Mouse (Mus musculus) intestine, postnatal 0 days (tissue): ENCODE results near the gene Aoc1. TPM values are rescaled to one million over a fixed set of nuclear protein-coding genes. Genes with fewer than 3 reads are reported as not detected.

ENCODE experiments used
- ATAC-seq: fragments of 200-750 bp; cut with Nextera tagmentation; 2 replicates; pipeline ENCODE4 v1.8.0; 2017; ENCODE audit warnings: mild to moderate bottlenecking, moderate TSS enrichment, moderate library complexity
- H3K27ac ChIP-seq: fragments of 300-500 bp; sonication (generic); 2 replicates; pipeline ENCODE4 v1.5.1; 2014; ENCODE audit warnings: mild to moderate bottlenecking, low read depth, low read length, moderate library complexity
- H3K27me3 ChIP-seq: fragments of 300-500 bp; sonication (generic); replicated peaks from 2 replicates; pipeline ENCODE4 v1.6.1; 2014; ENCODE audit warnings: low read length, mixed read lengths; ENCODE audit not compliant: control insufficient read depth, insufficient read depth
- H3K36me3 ChIP-seq: fragments of 300-500 bp; sonication (generic); 2 replicates; pipeline ENCODE4 v1.6.1; 2014; ENCODE audit warnings: mild to moderate bottlenecking, moderate library complexity; ENCODE audit not compliant: control insufficient read depth, insufficient read depth
- H3K4me1 ChIP-seq: fragments of 300-500 bp; sonication (generic); replicated peaks from 2 replicates; pipeline ENCODE4 v1.6.1; 2014; ENCODE audit warnings: antibody characterized with exemption, low read length, mixed read lengths; ENCODE audit not compliant: control insufficient read depth, insufficient read depth
- H3K4me2 ChIP-seq: fragments of 300-500 bp; sonication (generic); replicated peaks from 2 replicates; pipeline ENCODE4 v1.6.1; 2014; ENCODE audit warnings: low read depth, mild to moderate bottlenecking, moderate library complexity
- H3K4me3 ChIP-seq: fragments of 300-500 bp; sonication (generic); 2 replicates; pipeline ENCODE4 v1.5.1; 2014; ENCODE audit warnings: low read depth, low read length
- H3K9ac ChIP-seq: fragments of 300-500 bp; sonication (generic); 2 replicates; pipeline ENCODE4 v1.6.1; 2014; ENCODE audit warnings: mild to moderate bottlenecking, low read depth, low read length
- H3K9me3 ChIP-seq: fragments of 300-500 bp; sonication (generic); 2 replicates; pipeline ENCODE4 v1.6.1; 2016; ENCODE audit warnings: mixed run types; ENCODE audit not compliant: control insufficient read depth
- CTCF ChIP-seq: sonication (generic); IDR thresholded peaks from 2 replicates; pipeline ENCODE4 v1.5.1; 2016; ENCODE audit warnings: low read depth, mild to moderate bottlenecking, control low read depth, antibody characterized with exemption, moderate library complexity
- WGBS: fragments of 180-500 bp; shearing (Covaris S2); extraction: QIAGEN DNeasy Blood & Tissue Kit; methylation state at CpG from one replicate; pipeline ENCODE4 v1.1.7; 2014; 5-methylcytosine and 5-hydroxymethylcytosine counted together
- polyA plus RNA-seq: library from polyadenylated mRNA; unstranded; fragments of >200 nt; fragmentation: Nextera tagmentation; extraction: Ambion mirVana; gene quantifications from 2 replicates; pipeline ENCODE4 v1.2.1, GENCODE M21; 2015

Gene Aoc1
- polyA plus RNA-seq, 1 experiment from 2014 or later = 101 TPM

- ATAC-seq = no peak
- Histone ChIP-seq H3K9me3 (no peaks in the 10 kb centered on the region), H3K4me2 (no peak overlapping the region), H3K9ac (no peak overlapping the region), H3K27ac (no peak overlapping the region), H3K4me3 (no peak overlapping the region), H3K36me3 (no peaks in the 10 kb centered on the region), H3K27me3 (no peaks in the 10 kb centered on the region), H3K4me1 (no peaks in the 10 kb centered on the region)
- WGBS = 76% methylated on average over 5 of the region's 5 CpGs
- no peak for TF ChIP-seq CTCF
Measured at GRCm38 (mm10) chr6:48953220-48953619, 80.5 kb downstream of the Aoc1 start.

DNA sequence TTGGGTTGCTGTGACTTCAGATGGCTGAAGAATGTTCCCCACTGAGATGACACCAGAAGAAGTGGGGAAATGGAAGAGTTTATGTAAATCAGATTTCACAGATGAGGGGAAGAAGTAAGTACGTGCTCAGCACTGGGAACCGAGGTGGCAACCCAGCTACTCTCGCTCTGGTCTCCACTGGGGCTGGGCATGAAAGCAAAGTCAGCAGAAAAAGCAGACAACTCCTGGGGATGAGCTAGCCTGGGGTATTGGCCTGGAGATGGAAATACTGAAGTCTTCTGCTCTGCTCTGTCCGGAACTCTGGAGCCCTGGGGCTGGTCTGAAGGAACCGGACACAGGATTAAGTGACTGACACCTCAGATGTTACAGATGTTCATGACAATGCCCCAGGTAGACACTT, 81.5 kb downstream of the Aoc1 start:
- H3K4me2 ChIP-seq = no peak overlapping the region
- ATAC-seq = no peak
- H3K4me1 ChIP-seq = no peaks in the 10 kb centered on the region
- H3K9me3 ChIP-seq = no peaks in the 10 kb centered on the region
- no peak for TF ChIP-seq CTCF
- H3K27ac ChIP-seq = no peak overlapping the region
- no peak overlapping the region for H3K9ac ChIP-seq
- no peak overlapping the region for H3K4me3 ChIP-seq
- WGBS = 89% methylated on average over 5 of the region's 5 CpGs
- no peaks in the 10 kb centered on the region for H3K36me3 ChIP-seq
- no peaks in the 10 kb centered on the region for H3K27me3 ChIP-seq

DNA sequence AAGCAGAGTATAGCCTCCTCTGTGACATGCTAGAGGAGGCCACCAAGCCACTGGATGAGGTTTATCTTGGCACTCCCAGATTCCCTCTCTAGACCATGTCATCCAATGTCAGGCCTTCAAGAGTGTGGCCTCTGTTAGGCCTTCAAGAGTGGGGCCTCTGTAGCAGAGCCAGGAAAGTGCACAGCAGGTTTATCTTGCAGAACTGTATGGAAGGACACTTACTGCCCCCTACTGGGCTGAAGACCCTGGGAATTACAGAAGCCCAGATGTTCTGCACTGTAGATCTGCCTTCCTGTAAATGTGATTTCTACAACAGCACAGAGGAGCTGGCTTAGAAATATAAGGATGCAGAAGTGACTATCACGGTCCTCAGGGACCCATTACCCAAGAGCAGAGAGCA, 82.2 kb downstream of the Aoc1 start:
- no peaks in the 10 kb centered on the region for H3K36me3 ChIP-seq
- no peak overlapping the region for H3K4me3 ChIP-seq
- 34% methylated on average over 1 of the region's 1 CpGs for WGBS
- no peak overlapping the region for H3K9ac ChIP-seq
- no peaks in the 10 kb centered on the region for H3K27me3 ChIP-seq
- 0 out of 2 replicates have a peak, but pooled peaks have one; percentile 41 for ATAC-seq
- H3K27ac ChIP-seq = no peak overlapping the region
- no peaks in the 10 kb centered on the region for H3K4me1 ChIP-seq
- peak; percentile 89 for TF ChIP-seq CTCF
- H3K9me3 ChIP-seq = no peaks in the 10 kb centered on the region
- H3K4me2 ChIP-seq = no peak overlapping the region

DNA sequence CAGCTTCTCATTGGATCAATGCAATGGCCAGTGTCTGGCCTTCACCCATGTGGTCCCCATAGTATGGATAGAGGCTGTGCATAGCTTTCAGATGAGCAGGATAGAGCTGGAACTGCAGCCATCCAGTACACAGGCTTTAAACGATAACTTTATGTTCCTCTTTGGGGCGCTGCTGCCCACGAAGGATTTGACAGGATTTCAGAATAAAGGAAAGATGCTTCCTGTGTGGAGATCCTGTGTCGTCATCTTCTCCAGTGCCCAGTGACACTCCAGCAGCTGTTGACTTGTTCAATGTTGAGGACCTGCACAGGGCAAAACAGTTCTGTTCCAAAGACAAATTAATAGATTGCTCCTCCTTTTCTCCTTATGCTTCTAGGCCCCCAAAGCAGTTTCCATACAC, 84.1 kb downstream of the Aoc1 start:
- H3K4me2 ChIP-seq = no peak overlapping the region
- H3K9ac ChIP-seq = no peak overlapping the region
- no peak for ATAC-seq
- no peak for TF ChIP-seq CTCF
- H3K4me1 ChIP-seq = no peaks in the 10 kb centered on the region
- no peak overlapping the region for H3K4me3 ChIP-seq
- H3K9me3 ChIP-seq = no peaks in the 10 kb centered on the region
- H3K27me3 ChIP-seq = no peaks in the 10 kb centered on the region
- no peak overlapping the region for H3K27ac ChIP-seq
- no peaks in the 10 kb centered on the region for H3K36me3 ChIP-seq
- 80% methylated on average over 4 of the region's 4 CpGs for WGBS

DNA sequence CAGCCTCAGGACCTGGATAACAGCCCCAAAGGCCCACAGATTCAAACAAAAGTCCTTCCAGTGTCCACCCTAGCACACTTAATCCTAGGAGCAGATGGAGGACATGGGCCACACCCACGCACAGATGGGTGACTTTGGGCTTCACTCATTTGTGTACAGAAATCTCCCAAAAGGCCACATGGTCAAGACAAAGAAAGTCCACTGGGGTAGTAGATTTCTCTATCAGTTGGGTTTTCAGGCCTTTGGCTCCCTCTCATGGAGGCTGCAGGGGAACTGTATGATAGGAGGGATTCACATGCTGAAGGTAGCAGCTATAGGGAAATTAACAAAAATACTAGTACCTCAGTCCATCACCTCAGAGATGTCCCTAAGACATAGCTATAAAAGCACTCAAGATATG, 85.4 kb downstream of the Aoc1 start:
- Histone ChIP-seq H3K9ac (no peak overlapping the region), H3K27me3 (no peaks in the 10 kb centered on the region), H3K4me2 (no peak overlapping the region), H3K27ac (no peak overlapping the region), H3K36me3 (no peaks in the 10 kb centered on the region), H3K4me3 (no peak overlapping the region), H3K4me1 (no peaks in the 10 kb centered on the region), H3K9me3 (no peaks in the 10 kb centered on the region)
- WGBS = 33% methylated on average over 1 of the region's 1 CpGs
- TF ChIP-seq CTCF = peak; percentile 75
- ATAC-seq = no peak

Other genes with a start within 250 kb of the Aoc1 start
- gene AI854703, start 246.1 kb upstream of the Aoc1 start, polyA plus RNA-seq = 0.55 and 0.63 TPM in 2 replicates
- gene Gimap8, start 225.7 kb upstream of the Aoc1 start, polyA plus RNA-seq = 1.1 and 1.2 TPM in 2 replicates
- 9.9 and 10.2 TPM in 2 replicates for gene Gimap9, start 196.8 kb upstream of the Aoc1 start, polyA plus RNA-seq
- gene Gimap4, start 188.3 kb upstream of the Aoc1 start, polyA plus RNA-seq = 9.6 and 11.3 TPM in 2 replicates
- gene Gimap6, start 164.7 kb upstream of the Aoc1 start, polyA plus RNA-seq = 13.6 and 15.8 TPM in 2 replicates
- gene Gm28053, start 154.3 kb upstream of the Aoc1 start, polyA plus RNA-seq = 1.3 and 2.3 TPM in 2 replicates
- gene Gimap7, start 154.3 kb upstream of the Aoc1 start, polyA plus RNA-seq = 0.09 and 0.16 TPM in 2 replicates
- 15.2 and 17.8 TPM in 2 replicates for gene Gimap1, start 133.8 kb upstream of the Aoc1 start, polyA plus RNA-seq
- gene Gimap5, start 126.7 kb upstream of the Aoc1 start, polyA plus RNA-seq = 8.4 and 10.6 TPM in 2 replicates
- gene Gimap3, start 102.0 kb upstream of the Aoc1 start, polyA plus RNA-seq = 0.58 and 0.64 TPM in 2 replicates
- 180 and 193 TPM in 2 replicates for gene Tmem176a, start 32.0 kb upstream of the Aoc1 start, polyA plus RNA-seq
- gene Tmem176b, start 31.4 kb upstream of the Aoc1 start, polyA plus RNA-seq = 319 and 320 TPM in 2 replicates
- gene 1600015I10Rik, start 57.0 kb downstream of the Aoc1 start, polyA plus RNA-seq = not detected in 2 replicates
- not detected in 2 replicates for gene Doxl2, start 102.1 kb downstream of the Aoc1 start, polyA plus RNA-seq
- gene Svs1, start 114.0 kb downstream of the Aoc1 start, polyA plus RNA-seq = not detected in 2 replicates
- 1.0 and 1.2 TPM in 2 replicates for gene Gpnmb, start 163.7 kb downstream of the Aoc1 start, polyA plus RNA-seq
- 86.5 and 86.9 TPM in 2 replicates for gene Malsu1, start 200.9 kb downstream of the Aoc1 start, polyA plus RNA-seq